Mouse (Mus musculus) spleen, postnatal 10 days (tissue): ENCODE data around the gene Gm17361.
"Not testable (repeated sequence)": the region's sequence is repeated elsewhere in the genome, so short reads cannot be mapped to it uniquely, and the experiment has no call there.

Experiments used
- DNase-seq, 2 experiments: peaks; one replicate each; pipeline ENCODE4 v3.0.0; 2021 to 2022; ENCODE audit warnings: low spot score in 2 of 2

The Gm17361 gene

GRCm38 (mm10) chrX:125003863-125004262 is at the start of gene Gm17361:
TSS of gene Gm17361 (plus strand) at chrX:125004163.
- not testable (repeated sequence) for DNase-seq
